Mouse (Mus musculus): ENCODE results near the gene Flt3l. TPM values are rescaled to one million over a fixed set of nuclear protein-coding genes. Genes with fewer than 3 reads are reported as not detected.
"Not testable (repeated sequence)": the region's sequence is repeated elsewhere in the genome, so short reads cannot be mapped to it uniquely, and the experiment has no call there.

The Flt3l gene
- total RNA-seq, 1 experiment from 2014 or later: 13.0 TPM

DNA sequence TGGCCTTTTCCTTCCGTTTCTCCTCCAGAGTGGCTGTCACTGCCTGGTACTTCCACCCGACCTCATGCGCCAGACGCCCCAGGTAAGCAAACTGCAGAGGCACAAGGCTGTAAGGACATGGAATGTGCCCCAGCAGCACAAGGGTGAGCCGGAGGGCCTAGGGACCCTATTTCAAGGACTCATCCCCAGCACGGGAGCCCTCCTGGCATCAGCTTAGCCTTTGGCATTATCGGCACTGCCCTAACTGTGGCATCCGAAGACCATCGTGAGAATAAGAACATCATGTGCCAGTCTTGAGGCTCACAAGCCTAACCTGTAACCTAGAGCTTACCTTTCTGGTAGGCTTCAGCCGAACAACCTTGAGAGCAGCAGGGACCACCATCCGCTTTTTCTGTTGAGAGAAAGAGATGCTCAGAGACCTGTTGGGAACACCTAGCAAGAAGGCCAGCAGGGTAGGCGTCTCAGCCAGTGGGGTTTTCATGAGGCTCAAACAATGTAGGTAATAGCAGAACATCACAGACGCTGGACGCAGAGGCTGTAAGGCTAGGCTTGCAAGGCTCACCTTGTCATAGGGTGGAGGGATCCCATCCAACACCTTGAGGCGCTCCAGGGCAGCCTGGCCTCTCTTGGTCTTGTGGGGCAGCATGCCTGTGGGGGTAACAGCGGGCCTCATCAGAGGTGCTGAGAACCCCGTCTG lies 9.9 kb downstream of the Flt3l start:
- ATAC-seq (replicated peaks; ENCODE audit: low read depth, poor library complexity, severe bottlenecking): no peak

DNA sequence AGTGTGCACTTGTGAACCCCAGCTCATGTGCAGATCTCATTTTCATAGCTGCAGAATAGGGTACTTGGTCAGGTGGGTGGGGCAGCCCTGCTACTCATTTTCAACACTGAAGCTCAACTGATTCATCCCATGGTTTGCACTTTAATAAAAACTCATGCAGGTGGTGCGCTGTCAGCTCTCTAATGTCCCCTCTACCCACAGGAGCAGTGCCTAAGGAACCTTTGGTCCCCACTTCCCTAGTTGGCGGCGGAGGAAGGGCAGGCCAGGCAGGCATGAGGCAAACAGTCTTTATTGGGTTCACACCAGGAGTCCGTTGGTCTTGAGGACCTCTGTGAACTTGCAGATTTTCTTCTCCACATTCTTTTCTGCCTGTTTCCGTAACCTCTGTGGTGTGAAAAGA lies 10.6 kb downstream of the Flt3l start:
- ATAC-seq (replicated peaks; ENCODE audit: low read depth, poor library complexity, severe bottlenecking): not testable (repeated sequence)

GRCm38 (mm10) chr7:45125144-45125600 lies 11.1 kb downstream of the Flt3l start:
- no peak for ATAC-seq (replicated peaks; ENCODE audit: low read depth, poor library complexity, severe bottlenecking)

GRCm38 (mm10) chr7:45124224-45125143 lies 11.7 kb downstream of the Flt3l start, which contains the start of gene Rps11:
Rps11 (minus strand) TSS chr7:45124439.
- peak; percentile 55 for ATAC-seq (replicated peaks; ENCODE audit: low read depth, poor library complexity, severe bottlenecking)

DNA sequence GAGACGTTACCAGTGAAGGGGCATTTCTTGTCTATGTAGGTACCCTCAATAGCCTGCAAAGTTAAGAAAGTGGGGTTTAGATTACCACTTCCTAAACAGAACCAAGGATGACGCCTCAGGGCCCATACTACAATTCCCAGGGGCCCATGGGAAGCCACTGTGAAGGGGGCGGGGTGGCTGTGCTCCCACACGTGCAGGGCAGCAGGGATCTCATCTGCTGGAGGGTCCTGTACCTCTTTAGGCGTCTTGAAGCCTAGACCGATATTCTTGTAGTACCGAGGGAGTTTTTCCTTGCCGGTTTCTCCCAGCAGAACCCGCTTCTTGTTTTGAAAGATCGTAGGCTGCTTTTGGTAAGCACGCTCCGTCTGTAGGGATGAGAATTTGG lies 13.1 kb downstream of the Flt3l start:
- ATAC-seq (replicated peaks; ENCODE audit: low read depth, poor library complexity, severe bottlenecking): no peak

DNA sequence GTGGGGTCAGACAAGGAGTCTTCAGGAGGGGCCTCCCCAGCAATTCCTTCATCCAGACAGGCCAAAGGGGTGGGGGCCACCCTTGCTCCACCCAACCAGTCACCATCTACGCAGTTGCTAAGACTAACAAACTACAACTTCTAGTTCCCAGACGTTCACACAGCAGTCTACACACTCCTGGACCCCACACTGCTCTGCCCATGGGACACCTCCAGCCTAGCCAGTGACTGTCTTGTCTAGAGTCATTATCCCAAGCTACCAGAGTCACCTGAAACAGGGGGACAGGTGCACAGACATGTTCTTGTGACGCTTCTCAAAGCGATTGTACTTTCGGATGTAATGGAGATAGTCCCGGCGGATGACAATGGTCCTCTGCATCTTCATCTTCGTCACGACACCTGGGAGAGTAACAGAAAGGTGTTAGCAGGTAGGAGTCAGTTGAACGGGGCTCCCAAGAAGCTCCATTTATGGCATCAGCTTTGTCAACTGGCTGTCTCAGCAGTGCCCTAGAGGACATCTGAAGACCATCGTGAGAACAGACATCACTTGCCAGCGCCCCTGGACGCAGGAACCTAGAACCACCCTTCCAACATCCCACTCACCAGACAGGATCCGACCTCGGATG lies 13.6 kb downstream of the Flt3l start:
- ATAC-seq (replicated peaks; ENCODE audit: low read depth, poor library complexity, severe bottlenecking): no peak

DNA sequence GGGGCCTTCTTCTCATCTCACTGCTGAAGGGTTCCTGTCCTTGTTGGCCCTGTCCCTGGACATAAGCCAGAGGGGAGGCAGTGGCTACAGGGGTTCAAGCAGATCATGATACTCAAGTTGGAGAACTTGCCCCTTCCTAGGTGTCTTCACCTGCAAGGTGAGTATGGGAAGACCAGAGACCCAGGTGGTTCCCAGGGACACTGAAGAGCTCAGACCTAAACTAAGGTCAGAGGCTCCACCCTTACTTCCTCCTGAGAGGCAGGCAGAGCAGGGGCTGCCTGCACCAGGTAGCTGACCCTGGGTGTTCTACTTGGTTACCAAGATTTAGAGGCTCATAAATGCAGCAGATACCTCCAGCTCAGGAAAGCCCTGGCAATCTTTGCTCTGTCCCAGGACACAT lies 14.3 kb downstream of the Flt3l start:
- ATAC-seq (replicated peaks; ENCODE audit: low read depth, poor library complexity, severe bottlenecking): no peak

GRCm38 (mm10) chr7:45121404-45121803 lies 14.8 kb downstream of the Flt3l start:
- ATAC-seq (replicated peaks; ENCODE audit: low read depth, poor library complexity, severe bottlenecking): peak; percentile 33

GRCm38 (mm10) chr7:45119780-45120709 lies 16.2 kb downstream of the Flt3l start:
- ATAC-seq (replicated peaks; ENCODE audit: low read depth, poor library complexity, severe bottlenecking): no peak

DNA sequence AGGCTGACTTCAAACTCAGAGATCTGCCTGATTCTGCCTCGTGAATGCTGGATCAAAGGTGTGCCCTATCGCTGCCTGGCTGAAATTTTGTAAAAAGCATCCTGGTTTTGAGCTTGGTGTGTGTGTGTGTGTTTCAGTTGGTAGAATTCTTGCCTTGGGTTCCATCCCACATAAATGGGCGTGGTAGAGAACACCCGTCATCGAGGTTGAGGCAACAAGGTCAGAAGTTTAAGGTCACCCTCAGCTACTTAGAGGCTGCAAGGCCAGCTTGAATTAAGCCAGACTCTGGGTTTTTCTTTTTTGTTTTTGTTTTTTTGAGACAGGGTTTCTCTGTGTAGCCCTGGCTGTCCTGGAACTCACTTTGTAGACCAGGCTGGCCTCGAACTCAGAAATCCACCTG lies 17.9 kb downstream of the Flt3l start:
- ATAC-seq (replicated peaks; ENCODE audit: low read depth, poor library complexity, severe bottlenecking): no peak

GRCm38 (mm10) chr7:45117566-45117965 lies 18.7 kb downstream of the Flt3l start:
- no peak for ATAC-seq (replicated peaks; ENCODE audit: low read depth, poor library complexity, severe bottlenecking)

DNA sequence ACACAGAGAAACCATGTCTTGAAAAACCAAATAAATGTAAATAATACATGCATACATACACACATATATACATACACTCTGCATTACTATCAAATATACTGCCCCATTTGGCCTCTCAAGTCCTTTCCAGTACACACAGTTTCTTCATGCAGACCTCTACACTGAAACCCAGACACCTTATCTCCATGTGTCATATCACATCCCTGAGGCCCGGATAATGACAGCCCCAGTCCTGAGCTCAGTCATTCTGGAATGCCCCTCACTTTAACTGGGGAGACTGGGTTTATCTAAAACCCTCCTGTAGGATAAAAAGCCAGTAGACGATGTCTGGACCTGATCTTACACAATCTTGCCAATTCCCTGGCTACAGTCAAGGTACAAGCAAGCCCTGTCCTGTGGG lies 22.8 kb downstream of the Flt3l start:
- no peak for ATAC-seq (replicated peaks; ENCODE audit: low read depth, poor library complexity, severe bottlenecking)

GRCm38 (mm10) chr7:45112529-45112928 lies 23.7 kb downstream of the Flt3l start:
- ATAC-seq (replicated peaks; ENCODE audit: low read depth, poor library complexity, severe bottlenecking): no peak

DNA sequence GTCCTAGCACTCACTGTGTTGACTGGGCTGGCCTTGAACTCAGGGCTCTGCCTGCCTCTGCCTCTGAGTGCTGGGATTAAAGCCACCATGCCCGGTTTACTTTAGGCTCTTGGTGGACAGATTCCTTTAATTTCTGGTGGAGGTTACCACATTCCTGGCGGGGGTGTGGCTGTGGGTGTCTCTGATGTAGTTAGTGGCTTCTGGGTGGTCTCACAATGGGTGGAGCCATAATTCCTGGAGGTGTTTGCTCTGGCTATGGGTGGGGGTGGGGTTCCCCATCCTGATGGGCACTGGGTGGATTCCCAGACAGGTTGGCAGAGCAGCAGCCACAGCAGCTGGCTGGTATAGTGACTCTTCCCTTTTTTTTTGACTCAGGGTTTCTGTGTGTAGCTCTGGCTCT lies 24.3 kb downstream of the Flt3l start:
- ATAC-seq (replicated peaks; ENCODE audit: low read depth, poor library complexity, severe bottlenecking): no peak

DNA sequence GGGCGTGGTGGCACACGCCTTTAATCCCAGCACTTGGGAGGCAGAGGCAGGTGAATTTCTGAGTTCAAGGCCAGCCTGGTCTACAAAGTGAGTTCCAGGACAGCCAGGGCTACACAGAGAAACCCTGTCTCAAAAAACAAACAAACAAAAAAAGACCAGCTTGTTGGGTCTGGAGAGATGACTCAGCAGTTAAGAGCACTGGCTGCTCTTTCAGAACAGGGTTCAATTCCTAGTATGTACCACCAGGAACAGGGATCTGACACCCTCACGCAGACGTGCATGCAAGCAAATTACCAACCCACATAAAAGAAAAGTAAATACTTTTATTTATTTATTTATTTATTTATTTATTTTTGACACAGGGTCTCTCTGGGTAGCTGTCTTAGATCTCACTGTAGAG lies 26.1 kb downstream of the Flt3l start:
- not testable (repeated sequence) for ATAC-seq (replicated peaks; ENCODE audit: low read depth, poor library complexity, severe bottlenecking)

- peak; percentile 56 for ATAC-seq (replicated peaks; ENCODE audit: low read depth, poor library complexity, severe bottlenecking)
Measured at GRCm38 (mm10) chr7:45107052-45107645, 29.1 kb downstream of the Flt3l start.

- ATAC-seq (replicated peaks; ENCODE audit: low read depth, poor library complexity, severe bottlenecking): no peak
Measured at GRCm38 (mm10) chr7:45106441-45106840, 29.8 kb downstream of the Flt3l start.

- no peak for ATAC-seq (replicated peaks; ENCODE audit: low read depth, poor library complexity, severe bottlenecking)
Measured at GRCm38 (mm10) chr7:45105491-45105890, 30.7 kb downstream of the Flt3l start.

DNA sequence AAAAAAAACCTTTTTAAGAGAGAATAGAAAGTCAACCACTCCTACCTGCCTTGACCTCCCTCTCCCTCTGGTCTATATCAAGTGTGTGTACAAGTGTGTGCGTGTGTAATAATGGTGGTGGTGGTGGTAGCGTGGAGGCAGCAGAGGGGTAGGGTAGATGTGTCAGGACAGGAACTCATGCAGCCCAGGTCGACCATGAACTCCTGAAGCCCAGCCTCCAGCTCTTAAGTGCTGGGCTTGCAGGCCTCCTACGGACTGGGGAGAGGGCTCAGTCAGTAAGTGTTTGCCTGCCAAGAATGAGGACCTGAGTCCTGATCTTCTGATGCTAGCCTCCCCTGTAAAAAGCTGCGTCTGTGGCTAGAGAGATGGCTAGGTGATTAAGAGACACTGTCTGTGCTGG lies 31.3 kb downstream of the Flt3l start:
- ATAC-seq (replicated peaks; ENCODE audit: low read depth, poor library complexity, severe bottlenecking): no peak
